Mouse (Mus musculus): ENCODE data around the gene Dcaf10.
"Not testable (repeated sequence)": the region's sequence is repeated elsewhere in the genome, so short reads cannot be mapped to it uniquely, and the experiment has no call there.

Dcaf10 gene

GRCm38 (mm10) chr4:45393658-45394057 lies 51.8 kb downstream of the Dcaf10 start:
- DNase-seq (ENCODE audit: low spot score in 2 of 2): no peak

- not testable (repeated sequence) for DNase-seq (ENCODE audit: low spot score in 2 of 2)
Observed at GRCm38 (mm10) chr4:45396211-45396610, 54.3 kb downstream of the Dcaf10 start.

GRCm38 (mm10) chr4:45398315-45398714 lies 56.4 kb downstream of the Dcaf10 start:
- DNase-seq (ENCODE audit: low spot score in 2 of 2): not testable (repeated sequence)

- DNase-seq (ENCODE audit: low spot score in 2 of 2): no peak
Observed at GRCm38 (mm10) chr4:45399421-45400210, 57.7 kb downstream of the Dcaf10 start.

- DNase-seq (ENCODE audit: low spot score in 2 of 2): no peak
Observed at GRCm38 (mm10) chr4:45402281-45402680, 60.4 kb downstream of the Dcaf10 start.

- no peak for DNase-seq (ENCODE audit: low spot score in 2 of 2)
Observed at GRCm38 (mm10) chr4:45402878-45403498, 61.1 kb downstream of the Dcaf10 start.

- no peak for DNase-seq (ENCODE audit: low spot score in 2 of 2)
Observed at GRCm38 (mm10) chr4:45403499-45403878, 61.6 kb downstream of the Dcaf10 start.

GRCm38 (mm10) chr4:45404086-45404485 lies 62.2 kb downstream of the Dcaf10 start:
- no peak for DNase-seq (ENCODE audit: low spot score in 2 of 2)

- no peak for DNase-seq (ENCODE audit: low spot score in 2 of 2)
Observed at GRCm38 (mm10) chr4:45405315-45405714, 63.4 kb downstream of the Dcaf10 start.

- DNase-seq (ENCODE audit: low spot score in 2 of 2): no peak
Observed at GRCm38 (mm10) chr4:45406397-45406796, 64.5 kb downstream of the Dcaf10 start.

- no peak for DNase-seq (ENCODE audit: low spot score in 2 of 2)
Observed at GRCm38 (mm10) chr4:45407001-45407702, 65.3 kb downstream of the Dcaf10 start.

GRCm38 (mm10) chr4:45407703-45408334 lies 65.9 kb downstream of the Dcaf10 start:
- DNase-seq (ENCODE audit: low spot score in 2 of 2): no peak

GRCm38 (mm10) chr4:45408427-45409132 lies 66.7 kb downstream of the Dcaf10 start, which contains the start of gene Slc25a51:
TSS of gene Slc25a51 (minus strand) at chr4:45408766.
- DNase-seq (ENCODE audit: low spot score in 2 of 2): peak; percentile 68 to 81

GRCm38 (mm10) chr4:45409270-45409669 lies 67.4 kb downstream of the Dcaf10 start:
- peak; percentile 78 to 80 for DNase-seq (ENCODE audit: low spot score in 2 of 2)

- DNase-seq (ENCODE audit: low spot score in 2 of 2): no peak
Observed at GRCm38 (mm10) chr4:45411181-45411790, 69.4 kb downstream of the Dcaf10 start.

GRCm38 (mm10) chr4:45412433-45413192 lies 70.7 kb downstream of the Dcaf10 start:
- DNase-seq (ENCODE audit: low spot score in 2 of 2): no peak

GRCm38 (mm10) chr4:45413674-45414338 lies 71.9 kb downstream of the Dcaf10 start:
- DNase-seq (ENCODE audit: low spot score in 2 of 2): no peak

- DNase-seq (ENCODE audit: low spot score in 2 of 2): no peak
Observed at GRCm38 (mm10) chr4:45416314-45416713, 74.4 kb downstream of the Dcaf10 start.

- peak in 1 of 2 experiments; percentile 50 for DNase-seq (ENCODE audit: low spot score in 2 of 2)
Observed at GRCm38 (mm10) chr4:45418229-45418950, 76.5 kb downstream of the Dcaf10 start.

Measured in urinary bladder, adult 18-20 months (tissue).